Mouse (Mus musculus): ENCODE measurements around the gene Atxn2.

GRCm38 (mm10) chr5:121701111-121701769, 9.9 kb upstream of the Atxn2 start:
- TF ChIP-seq EP300 (IDR thresholded peaks at IDR 0.05; ENCODE audit: low read depth) (peak; percentile 86), CTCF (IDR thresholded peaks at IDR 0.05; ENCODE audit: low read depth) (no peak)

All from liver, postnatal 0 days (tissue).